Mouse (Mus musculus): ENCODE results near the gene Spred3. TPM values are rescaled to one million over a fixed set of nuclear protein-coding genes. Genes with fewer than 3 reads are reported as not detected.

Spred3 gene
- polyA plus RNA-seq, 1 experiment = 1.9 TPM

DNA sequence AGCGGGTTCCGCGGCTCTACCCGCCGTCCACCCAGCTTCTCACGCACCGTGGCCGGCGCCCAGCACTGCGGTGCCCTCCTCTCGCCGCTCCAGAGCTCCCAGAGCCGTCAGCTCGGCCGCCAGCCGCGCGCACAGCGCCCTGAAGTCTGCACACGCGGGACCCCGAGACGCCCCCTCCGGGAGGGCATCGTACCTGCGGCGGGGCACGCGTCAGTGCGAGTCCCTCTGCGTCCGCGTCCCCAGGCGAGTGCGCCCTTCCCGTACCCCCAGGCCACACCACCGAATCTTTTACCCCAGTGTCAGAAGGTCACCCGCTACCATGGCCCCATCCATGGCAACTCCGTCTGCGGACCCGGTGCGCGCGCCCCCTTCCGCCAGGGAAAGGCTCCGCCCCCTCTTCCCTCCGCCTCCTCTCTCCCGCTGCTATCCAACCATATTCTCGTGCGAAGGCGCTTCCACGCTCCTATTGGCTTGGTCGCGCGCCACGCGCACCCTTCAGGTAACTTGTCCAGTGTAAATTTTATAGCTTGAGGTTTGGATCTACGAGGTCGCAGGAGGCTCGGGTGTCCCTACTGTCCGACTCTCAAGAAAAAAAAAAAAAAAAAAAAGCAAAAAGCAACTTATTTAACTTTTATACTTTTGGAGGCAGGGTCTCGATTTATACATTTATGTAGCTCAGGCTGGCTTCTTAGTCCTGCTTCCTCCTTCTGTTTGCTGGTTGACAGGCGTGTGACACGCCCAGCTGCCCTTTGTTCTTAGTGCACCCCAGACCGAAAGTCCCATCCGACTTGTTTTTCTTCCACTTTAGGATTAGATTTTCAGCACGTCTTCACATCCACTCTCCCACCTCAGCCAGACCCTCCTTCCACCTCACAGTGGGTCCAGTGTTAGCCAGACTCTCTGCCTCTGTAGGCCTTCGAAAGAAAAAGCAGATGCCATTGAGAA, 14.1 kb downstream of the Spred3 start, which contains the start of gene Fam98c:
Gene Fam98c, minus strand, starts transcription at position 397 of the 945 bp plus-strand sequence.
- Histone ChIP-seq H3K4me3 (ENCODE audit: low read depth, low read length) (peak within 1 kb of the TSS; percentile 74), H3K36me3 (ENCODE audit: control insufficient read depth, insufficient read depth, low read length) (peaks cover 13% of the 10 kb centered on the region), H3K27me3 (ENCODE audit: control insufficient read depth, insufficient read depth, low read length) (no peaks in the 10 kb centered on the region), H3K27ac (ENCODE audit: insufficient read depth, low read depth, low read length) (peak within 1 kb of the TSS; percentile 97), H3K4me1 (ENCODE audit: control insufficient read depth, insufficient read depth, insufficient read length, low read length) (peaks cover 7% of the 10 kb centered on the region; the same call in 1 of the 2 replicates)
- TF ChIP-seq CTCF (IDR thresholded peaks at IDR 0.05; ENCODE audit: extremely low read depth, insufficient read length, insufficient replicate concordance, low read depth, low read length) (0 out of 2 replicates have a peak, but pooled peaks have one; percentile 11), POLR2A (IDR thresholded peaks at IDR 0.05; ENCODE audit: low read depth, low read length) (peak; percentile 49)
- WGBS = 1% methylated on average over 68 of the region's 68 CpGs

DNA sequence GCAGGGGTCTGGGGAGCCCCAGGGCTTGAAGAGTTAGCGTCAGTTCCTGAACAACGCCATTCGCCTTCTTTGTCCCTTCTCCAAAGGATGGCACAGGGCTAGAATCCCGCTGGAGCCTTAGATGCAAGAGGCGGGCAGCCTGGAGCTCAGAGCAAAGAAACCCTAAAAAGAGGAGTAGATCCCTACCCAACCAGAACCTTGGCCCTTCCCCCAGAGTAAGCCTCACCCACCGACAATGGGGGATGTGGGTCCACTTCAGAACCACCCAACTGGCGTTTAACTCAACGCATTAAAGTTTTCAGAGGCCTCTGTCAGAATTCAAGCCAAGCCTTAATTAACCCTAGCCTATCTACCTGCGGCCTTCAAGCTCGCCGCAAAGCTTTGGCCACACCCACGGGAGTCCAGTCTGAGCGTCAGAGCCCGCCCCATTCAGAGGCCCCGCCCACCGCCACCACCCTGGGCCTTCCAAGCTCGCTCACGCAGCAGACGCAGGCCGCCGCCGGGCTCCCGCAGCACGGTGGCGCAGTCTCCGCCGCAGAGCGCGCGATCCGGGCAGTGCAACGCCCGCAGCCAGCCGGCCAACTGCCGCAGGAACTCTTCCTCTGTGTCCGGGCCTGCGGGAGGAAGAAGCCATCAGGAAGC, 14.9 kb downstream of the Spred3 start:
- TF ChIP-seq POLR2A (IDR thresholded peaks at IDR 0.05; ENCODE audit: low read depth, low read length) (peak; percentile 93), CTCF (IDR thresholded peaks at IDR 0.05; ENCODE audit: extremely low read depth, insufficient read length, insufficient replicate concordance, low read depth, low read length) (no peak)
- Histone ChIP-seq H3K27ac (ENCODE audit: insufficient read depth, low read depth, low read length) (peak overlapping the region; percentile 91), H3K4me3 (ENCODE audit: low read depth, low read length) (peak overlapping the region; percentile 74), H3K36me3 (ENCODE audit: control insufficient read depth, insufficient read depth, low read length) (peaks cover 13% of the 10 kb centered on the region), H3K27me3 (ENCODE audit: control insufficient read depth, insufficient read depth, low read length) (no peaks in the 10 kb centered on the region), H3K4me1 (ENCODE audit: control insufficient read depth, insufficient read depth, insufficient read length, low read length) (peaks cover 7% of the 10 kb centered on the region; the same call in 1 of the 2 replicates)
- WGBS = 9% methylated on average over 37 of the region's 37 CpGs

DNA sequence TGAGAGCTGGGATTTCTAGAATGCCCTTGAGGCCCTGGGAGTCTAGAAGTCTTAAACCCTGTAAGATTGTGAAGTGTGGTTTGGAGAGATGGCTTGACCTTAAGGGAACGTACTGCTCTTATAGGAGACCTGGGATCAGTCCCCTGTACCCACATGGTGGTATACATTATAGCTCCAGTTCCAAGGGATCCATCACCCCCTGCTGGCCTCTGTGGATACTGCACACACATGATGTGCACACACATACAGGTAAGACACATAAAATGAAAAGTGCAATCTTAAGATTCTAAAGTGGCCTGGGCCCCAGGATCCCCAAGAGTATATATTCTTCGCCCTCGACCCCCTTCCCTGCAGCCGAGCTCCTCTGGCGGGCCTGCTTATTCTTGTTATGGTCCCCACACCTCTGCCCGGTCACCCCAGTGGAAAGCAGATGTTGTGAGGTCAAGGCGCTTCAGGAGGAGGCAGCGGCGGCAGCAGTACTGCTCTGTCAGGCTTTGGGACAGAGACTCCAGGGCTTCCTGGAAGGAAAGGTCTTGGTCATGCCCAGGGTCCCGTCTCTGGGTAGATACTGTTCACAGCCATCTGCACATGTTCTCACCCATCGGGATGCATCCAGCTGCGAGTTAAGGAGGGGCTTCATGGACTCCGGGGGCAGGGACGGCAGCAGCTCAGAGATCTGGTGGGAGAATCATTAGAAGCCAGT, 16.0 kb downstream of the Spred3 start:
- no peaks in the 10 kb centered on the region for H3K27me3 ChIP-seq (ENCODE audit: control insufficient read depth, insufficient read depth, low read length)
- no peak overlapping the region for H3K27ac ChIP-seq (ENCODE audit: insufficient read depth, low read depth, low read length)
- 97% methylated on average over 14 of the region's 14 CpGs for WGBS
- H3K4me3 ChIP-seq (ENCODE audit: low read depth, low read length) = no peak overlapping the region
- H3K4me1 ChIP-seq (ENCODE audit: control insufficient read depth, insufficient read depth, insufficient read length, low read length) = peaks cover 7% of the 10 kb centered on the region
- H3K36me3 ChIP-seq (ENCODE audit: control insufficient read depth, insufficient read depth, low read length) = peaks cover 13% of the 10 kb centered on the region
- TF ChIP-seq POLR2A (IDR thresholded peaks at IDR 0.05; ENCODE audit: low read depth, low read length) (no peak), CTCF (IDR thresholded peaks at IDR 0.05; ENCODE audit: extremely low read depth, insufficient read length, insufficient replicate concordance, low read depth, low read length) (no peak)

DNA sequence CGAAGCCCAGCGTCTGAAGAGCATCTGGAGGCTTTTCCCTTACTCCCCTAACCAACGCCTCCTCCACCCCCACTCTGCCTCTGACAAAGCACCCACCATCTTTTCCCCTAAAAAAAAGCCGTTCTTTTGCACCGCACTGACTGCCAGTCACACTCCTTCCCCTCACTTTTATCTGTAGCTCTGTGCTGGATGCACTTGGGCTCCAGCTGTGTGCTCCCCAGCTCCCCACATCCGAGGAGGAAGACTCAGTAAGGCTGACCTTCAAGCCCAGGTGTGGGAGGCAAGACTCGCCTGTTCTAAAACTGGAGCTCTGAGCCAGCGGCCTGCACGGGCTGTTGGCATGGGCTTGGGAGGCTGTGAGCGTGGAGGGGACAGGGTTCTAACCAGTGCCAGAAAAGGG, 18.7 kb downstream of the Spred3 start:
- WGBS = 68% methylated on average over 10 of the region's 10 CpGs
- Histone ChIP-seq H3K27me3 (ENCODE audit: control insufficient read depth, insufficient read depth, low read length) (no peaks in the 10 kb centered on the region), H3K36me3 (ENCODE audit: control insufficient read depth, insufficient read depth, low read length) (peaks cover 13% of the 10 kb centered on the region), H3K27ac (ENCODE audit: insufficient read depth, low read depth, low read length) (no peak overlapping the region), H3K4me1 (ENCODE audit: control insufficient read depth, insufficient read depth, insufficient read length, low read length) (peaks cover 21% of the 10 kb centered on the region), H3K4me3 (ENCODE audit: low read depth, low read length) (no peak overlapping the region)
- no peak for TF ChIP-seq POLR2A (IDR thresholded peaks at IDR 0.05; ENCODE audit: low read depth, low read length)
- TF ChIP-seq CTCF (IDR thresholded peaks at IDR 0.05; ENCODE audit: extremely low read depth, insufficient read length, insufficient replicate concordance, low read depth, low read length) = no peak

DNA sequence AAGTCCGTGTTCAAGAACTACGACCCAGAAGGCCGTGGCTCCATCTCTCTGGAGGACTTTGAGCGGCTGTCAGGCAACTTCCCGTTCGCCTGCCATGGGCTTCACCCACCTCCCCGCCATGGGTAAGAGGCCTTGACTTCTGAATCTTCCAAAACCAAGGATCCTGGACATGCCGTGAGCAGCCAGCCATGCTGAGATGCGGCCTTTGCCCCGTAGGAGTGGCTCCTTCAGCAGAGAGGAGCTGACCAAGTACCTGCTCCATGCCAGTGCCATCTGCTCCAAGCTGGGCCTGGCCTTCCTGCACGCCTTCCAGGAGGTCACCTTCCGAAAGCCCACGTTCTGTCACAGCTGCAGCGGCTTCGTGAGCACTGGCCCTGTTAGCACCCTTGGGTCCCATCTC, 21.4 kb downstream of the Spred3 start:
- whole genome bisulfite sequencing = 71% methylated on average over 15 of the region's 15 CpGs
- Histone ChIP-seq H3K4me1 (ENCODE audit: control insufficient read depth, insufficient read depth, insufficient read length, low read length) (peaks cover 20% of the 10 kb centered on the region), H3K36me3 (ENCODE audit: control insufficient read depth, insufficient read depth, low read length) (0 out of 2 replicates have a peak, but pooled peaks cover 1% of the 10 kb centered on the region), H3K27me3 (ENCODE audit: control insufficient read depth, insufficient read depth, low read length) (no peaks in the 10 kb centered on the region), H3K4me3 (ENCODE audit: low read depth, low read length) (no peak overlapping the region), H3K27ac (ENCODE audit: insufficient read depth, low read depth, low read length) (no peak overlapping the region)
- TF ChIP-seq POLR2A (IDR thresholded peaks at IDR 0.05; ENCODE audit: low read depth, low read length) = no peak
- no peak for TF ChIP-seq CTCF (IDR thresholded peaks at IDR 0.05; ENCODE audit: extremely low read depth, insufficient read length, insufficient replicate concordance, low read depth, low read length)

DNA sequence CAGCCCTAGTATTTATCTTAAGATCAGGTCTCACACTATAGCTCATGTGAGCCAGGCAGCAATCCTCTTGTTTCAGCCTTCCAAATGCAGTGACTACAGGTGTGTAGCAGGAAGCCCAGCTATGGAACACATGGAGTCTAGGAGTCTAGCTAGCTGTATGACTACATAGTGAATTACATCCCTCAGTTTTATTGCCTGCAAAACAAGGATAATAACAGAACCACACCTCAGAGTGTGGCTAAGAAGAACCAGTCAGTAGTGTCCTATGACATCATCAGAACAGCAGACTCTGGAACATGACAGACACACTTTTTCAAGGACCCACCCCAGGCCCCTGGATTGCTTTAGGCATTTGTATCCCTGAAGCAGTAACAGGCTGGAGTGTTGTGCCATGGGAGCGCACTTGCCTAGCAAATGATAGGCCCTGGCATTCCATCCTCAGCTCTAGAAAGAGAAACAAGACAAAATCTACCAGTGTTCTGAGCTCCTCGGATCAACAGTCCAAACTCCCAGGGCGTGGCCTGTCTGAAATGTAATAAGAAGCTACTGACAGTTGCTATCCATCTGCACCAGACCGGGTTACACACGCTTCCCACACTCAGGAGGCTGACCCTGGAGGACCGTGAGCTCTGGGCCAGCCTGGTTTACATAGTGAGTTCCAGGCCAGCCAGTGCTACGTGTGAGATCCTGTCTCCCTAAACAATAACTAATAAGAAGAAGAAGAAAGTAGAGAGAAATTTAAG, 23.4 kb downstream of the Spred3 start:
- no peaks in the 10 kb centered on the region for H3K27me3 ChIP-seq (ENCODE audit: control insufficient read depth, insufficient read depth, low read length)
- TF ChIP-seq CTCF (IDR thresholded peaks at IDR 0.05; ENCODE audit: extremely low read depth, insufficient read length, insufficient replicate concordance, low read depth, low read length) = no peak
- TF ChIP-seq POLR2A (IDR thresholded peaks at IDR 0.05; ENCODE audit: low read depth, low read length) = no peak
- H3K4me3 ChIP-seq (ENCODE audit: low read depth, low read length) = no peak overlapping the region
- H3K4me1 ChIP-seq (ENCODE audit: control insufficient read depth, insufficient read depth, insufficient read length, low read length) = peaks cover 20% of the 10 kb centered on the region
- H3K36me3 ChIP-seq (ENCODE audit: control insufficient read depth, insufficient read depth, low read length) = no peaks in the 10 kb centered on the region
- 38% methylated on average over 7 of the region's 7 CpGs for WGBS
- H3K27ac ChIP-seq (ENCODE audit: insufficient read depth, low read depth, low read length) = peak overlapping the region; percentile 79

Measured in small intestine, adult 2 months (tissue).